Mouse (Mus musculus): ENCODE measurements at regions not wholly inside any gene's neighbourhood (a gene's known extent, or its start where the extent isn't known, plus 50 kb on each side); places are given as distances from the start of the nearest gene placed in this dataset.
"Not testable (repeated sequence)": the region's sequence is repeated elsewhere in the genome, so short reads cannot be mapped to it uniquely, and the experiment has no call there.

GRCm38 (mm10) chr13:10855947-10856561, 495.4 kb upstream of the Chrm3 start:
- not testable (repeated sequence) for DNase-seq (ENCODE audit: low spot score in 2 of 2)

DNA sequence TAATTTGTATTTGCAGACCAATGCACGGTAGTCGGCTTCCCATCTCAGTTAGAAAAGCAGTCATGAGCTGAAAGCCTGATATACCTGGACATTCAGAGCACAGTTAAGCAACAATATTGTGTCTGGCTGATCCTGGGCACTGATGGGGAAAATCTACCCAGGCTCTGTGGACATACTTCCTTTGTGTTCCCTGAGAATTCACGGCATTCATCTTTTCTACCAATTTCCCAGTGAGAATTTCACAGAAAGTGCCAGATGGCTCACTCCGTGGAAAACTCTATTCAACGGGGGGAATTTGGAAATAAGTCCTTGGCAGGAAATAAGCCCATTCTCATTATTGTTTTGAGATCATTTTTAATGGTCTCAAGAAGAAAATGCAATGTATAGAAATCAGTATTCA, 484.6 kb upstream of the Chrm3 start:
- no peak for DNase-seq (ENCODE audit: low spot score in 2 of 2)

DNA sequence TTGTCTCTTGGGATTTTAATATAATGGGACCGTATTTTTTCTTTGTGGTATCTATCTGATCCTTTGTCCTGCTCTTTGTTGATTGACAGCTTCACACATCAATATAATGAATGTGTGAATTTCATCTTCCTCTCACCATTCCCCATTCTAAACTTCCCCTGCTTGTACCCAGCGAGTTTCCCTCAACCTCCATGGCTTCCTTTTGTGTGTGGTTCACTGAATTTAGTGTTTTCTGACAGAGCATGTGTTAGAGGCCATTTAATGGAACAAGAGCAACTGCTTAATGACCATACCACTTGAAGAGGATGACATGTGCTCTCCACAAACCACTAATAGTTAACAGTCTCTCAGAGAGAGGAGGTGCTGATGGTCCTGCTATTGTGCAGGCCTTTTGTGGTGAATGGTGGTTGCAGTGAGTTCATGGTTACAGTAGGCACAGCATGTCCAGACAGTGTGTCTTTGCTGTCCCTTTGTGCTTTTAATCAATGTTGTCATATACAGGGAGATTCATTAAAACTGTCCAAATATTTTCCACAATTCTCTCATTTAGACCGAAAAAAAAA, 438.8 kb upstream of the Chrm3 start:
- DNase-seq (ENCODE audit: low spot score in 2 of 2): no peak
